Mouse (Mus musculus) hindbrain, embryonic 10.5 days (tissue): Measurements from ENCODE around the gene Gm10663. TPM values are rescaled to one million over a fixed set of nuclear protein-coding genes. Genes with fewer than 3 reads are reported as not detected.

Source experiments
- DNase-seq: peaks from one replicate; pipeline ENCODE4 v3.0.0-alpha.2; 2017; ENCODE audit warnings: low spot score
- H3K27ac ChIP-seq: fragments of 300-500 bp; sonication (generic); 2 replicates; pipeline ENCODE4 v1.5.1; 2016; ENCODE audit warnings: mild to moderate bottlenecking, moderate library complexity
- H3K27me3 ChIP-seq: fragments of 300-500 bp; sonication (generic); 2 replicates; pipeline ENCODE4 v1.6.1; 2016; ENCODE audit warnings: mild to moderate bottlenecking; ENCODE audit not compliant: poor library complexity, insufficient read depth, severe bottlenecking
- H3K36me3 ChIP-seq: fragments of 300-500 bp; sonication (generic); 2 replicates; pipeline ENCODE4 v1.6.1; 2016; ENCODE audit warnings: mild to moderate bottlenecking, moderate library complexity
- H3K4me1 ChIP-seq: fragments of 300-500 bp; sonication (generic); replicated peaks from 2 replicates; pipeline ENCODE4 v1.6.1; 2016; ENCODE audit warnings: mild to moderate bottlenecking
- H3K4me3 ChIP-seq: fragments of 300-500 bp; sonication (generic); 2 replicates; pipeline ENCODE4 v1.5.1; 2016; ENCODE audit warnings: mild to moderate bottlenecking, moderate library complexity
- H3K9me3 ChIP-seq: fragments of 300-500 bp; sonication (generic); 2 replicates; pipeline ENCODE4 v1.6.1; 2016; ENCODE audit warnings: mild to moderate bottlenecking, moderate library complexity
- WGBS: fragments of 180-500 bp; shearing (Covaris S2); methylation state at CpG from one replicate; pipeline ENCODE4 v1.1.7; 2016; 5-methylcytosine and 5-hydroxymethylcytosine counted together
- polyA plus RNA-seq: library from polyadenylated mRNA; unstranded; fragments of >200 nt; fragmentation: Nextera tagmentation; extraction: Ambion mirVana; gene quantifications from 2 replicates; pipeline ENCODE4 v1.2.1, GENCODE M21; 2016

The Gm10663 gene
- polyA plus RNA-seq, 1 experiment from 2014 or later, result not detected

DNA sequence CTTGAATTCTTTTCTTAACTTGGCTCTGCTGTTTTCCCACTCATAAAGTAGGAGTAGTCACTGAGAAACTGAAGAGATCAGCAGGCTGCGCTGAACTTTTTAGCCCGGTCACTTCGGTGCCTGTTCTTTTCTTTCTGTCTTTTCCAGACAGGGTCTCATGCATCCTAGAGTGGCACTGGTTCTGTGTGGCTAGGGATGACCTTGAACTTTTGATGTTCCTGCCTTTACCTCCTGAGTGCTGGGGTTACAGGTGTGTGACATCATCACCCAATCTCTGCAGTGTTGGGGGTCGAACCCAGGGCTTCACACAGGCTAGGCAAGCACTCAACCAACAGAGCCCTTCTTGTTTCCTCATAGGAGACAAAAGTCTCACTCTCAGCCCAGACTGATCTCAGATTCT lies 18.1 kb upstream of the Gm10663 start:
- no peaks in the 10 kb centered on the region for H3K27me3 ChIP-seq
- DNase-seq, result no peak
- 93% methylated on average over 4 of the region's 4 CpGs for whole genome bisulfite sequencing
- no peaks in the 10 kb centered on the region for H3K9me3 ChIP-seq
- no peaks in the 10 kb centered on the region for H3K4me1 ChIP-seq
- H3K4me3 ChIP-seq, result no peak overlapping the region
- H3K27ac ChIP-seq, result no peak overlapping the region
- no peaks in the 10 kb centered on the region for H3K36me3 ChIP-seq

GRCm38 (mm10) chr8:65062195-65062594 lies 12.6 kb upstream of the Gm10663 start:
- Histone ChIP-seq H3K27me3 (no peaks in the 10 kb centered on the region), H3K4me1 (no peaks in the 10 kb centered on the region), H3K4me3 (no peak overlapping the region), H3K36me3 (no peaks in the 10 kb centered on the region), H3K9me3 (no peaks in the 10 kb centered on the region), H3K27ac (no peak overlapping the region)
- DNase-seq, result no peak
- 73% methylated on average over 4 of the region's 4 CpGs for WGBS

- Histone ChIP-seq H3K27me3 (no peaks in the 10 kb centered on the region), H3K27ac (no peak overlapping the region), H3K4me1 (no peaks in the 10 kb centered on the region), H3K36me3 (no peaks in the 10 kb centered on the region), H3K9me3 (no peaks in the 10 kb centered on the region), H3K4me3 (no peak overlapping the region)
- no peak for DNase-seq
- WGBS, result 59% methylated on average over 2 of the region's 2 CpGs
Observed at GRCm38 (mm10) chr8:65064071-65064470, 10.8 kb upstream of the Gm10663 start.

GRCm38 (mm10) chr8:65065622-65066021 lies 9.2 kb upstream of the Gm10663 start:
- Histone ChIP-seq H3K27ac (no peak overlapping the region), H3K27me3 (no peaks in the 10 kb centered on the region), H3K4me1 (no peaks in the 10 kb centered on the region), H3K4me3 (no peak overlapping the region), H3K36me3 (no peaks in the 10 kb centered on the region), H3K9me3 (no peaks in the 10 kb centered on the region)
- DNase-seq, result no peak
- WGBS, result 90% methylated on average over 3 of the region's 3 CpGs

GRCm38 (mm10) chr8:65067031-65067430 lies 7.8 kb upstream of the Gm10663 start:
- Histone ChIP-seq H3K27me3 (no peaks in the 10 kb centered on the region), H3K9me3 (no peaks in the 10 kb centered on the region), H3K4me3 (no peak overlapping the region), H3K27ac (no peak overlapping the region), H3K36me3 (no peaks in the 10 kb centered on the region), H3K4me1 (no peaks in the 10 kb centered on the region)
- DNase-seq, result no peak
- 91% methylated on average over 4 of the region's 4 CpGs for WGBS

GRCm38 (mm10) chr8:65067694-65068472 lies 7.0 kb upstream of the Gm10663 start:
- H3K4me3 ChIP-seq, result no peak overlapping the region
- H3K36me3 ChIP-seq, result no peaks in the 10 kb centered on the region
- 46% methylated on average over 10 of the region's 10 CpGs for WGBS
- no peaks in the 10 kb centered on the region for H3K4me1 ChIP-seq
- no peak for DNase-seq
- no peak overlapping the region for H3K27ac ChIP-seq
- H3K9me3 ChIP-seq, result no peaks in the 10 kb centered on the region
- no peaks in the 10 kb centered on the region for H3K27me3 ChIP-seq

- 86% methylated on average over 4 of the region's 4 CpGs for WGBS
- H3K4me1 ChIP-seq, result no peaks in the 10 kb centered on the region
- H3K27ac ChIP-seq, result no peak overlapping the region
Observed at GRCm38 (mm10) chr8:65068473-65068819, 6.4 kb upstream of the Gm10663 start.

GRCm38 (mm10) chr8:65070996-65071395 lies 3.8 kb upstream of the Gm10663 start:
- H3K4me1 ChIP-seq, result no peaks in the 10 kb centered on the region
- no peaks in the 10 kb centered on the region for H3K9me3 ChIP-seq
- H3K4me3 ChIP-seq, result no peak overlapping the region
- H3K27me3 ChIP-seq, result no peaks in the 10 kb centered on the region
- WGBS, result 83% methylated on average over 4 of the region's 4 CpGs
- no peak for DNase-seq
- H3K36me3 ChIP-seq, result no peaks in the 10 kb centered on the region
- H3K27ac ChIP-seq, result no peak overlapping the region

More at GRCm38 (mm10) chr8:65068473-65068819, 6.4 kb upstream of the Gm10663 start:
- no peaks in the 10 kb centered on the region for H3K27me3 ChIP-seq
- H3K9me3 ChIP-seq, result no peaks in the 10 kb centered on the region
- H3K36me3 ChIP-seq, result no peaks in the 10 kb centered on the region
- no peak for DNase-seq
- H3K4me3 ChIP-seq, result no peak overlapping the region

DNA sequence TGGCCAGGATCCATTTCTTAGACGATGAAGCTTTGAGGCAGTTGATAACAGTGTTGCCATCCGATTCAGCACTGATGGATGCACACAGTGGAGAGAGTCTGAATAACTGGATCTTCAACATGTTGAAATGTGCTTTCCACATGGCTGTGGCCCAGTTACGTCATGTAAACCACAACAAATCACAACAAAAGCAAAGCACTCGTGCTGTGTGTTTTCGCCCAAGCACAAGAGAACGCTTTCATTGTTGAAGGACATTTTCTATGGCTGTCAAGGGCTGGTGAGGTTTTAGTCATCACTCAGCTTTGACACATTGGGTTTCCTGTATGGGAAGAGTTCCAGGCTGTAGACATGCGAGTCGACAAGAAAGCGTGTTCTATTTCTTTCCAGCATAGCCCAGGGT lies 5.9 kb downstream of the Gm10663 start:
- Histone ChIP-seq H3K27ac (no peak overlapping the region), H3K9me3 (no peaks in the 10 kb centered on the region), H3K4me3 (no peak overlapping the region), H3K4me1 (no peaks in the 10 kb centered on the region), H3K27me3 (no peaks in the 10 kb centered on the region), H3K36me3 (no peaks in the 10 kb centered on the region)
- DNase-seq, result no peak
- 84% methylated on average over 9 of the region's 9 CpGs for WGBS

DNA sequence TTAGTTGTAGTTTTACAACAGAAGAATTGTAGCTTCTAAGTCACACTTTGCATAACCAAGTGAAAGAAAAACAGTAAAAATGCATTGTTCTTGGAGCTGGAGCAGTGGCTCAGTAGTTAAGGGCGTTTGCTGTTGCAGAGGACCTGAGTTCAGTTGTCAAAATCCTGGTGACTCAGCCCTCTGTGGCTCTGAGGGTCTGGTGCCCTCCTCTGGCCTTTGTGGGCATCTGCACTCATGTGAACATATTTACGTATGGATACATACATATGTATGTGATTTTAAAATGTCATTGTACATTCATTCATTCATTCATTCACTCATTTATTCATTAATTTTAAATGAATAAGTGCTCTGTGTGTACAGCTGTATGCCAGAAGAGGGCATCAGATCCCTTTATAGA lies 10.8 kb downstream of the Gm10663 start:
- no peak overlapping the region for H3K27ac ChIP-seq
- no peak for DNase-seq
- H3K4me1 ChIP-seq, result no peaks in the 10 kb centered on the region
- H3K4me3 ChIP-seq, result no peak overlapping the region
- WGBS, result 77% methylated on average over 2 of the region's 2 CpGs
- H3K9me3 ChIP-seq, result no peaks in the 10 kb centered on the region
- no peaks in the 10 kb centered on the region for H3K36me3 ChIP-seq
- no peaks in the 10 kb centered on the region for H3K27me3 ChIP-seq

DNA sequence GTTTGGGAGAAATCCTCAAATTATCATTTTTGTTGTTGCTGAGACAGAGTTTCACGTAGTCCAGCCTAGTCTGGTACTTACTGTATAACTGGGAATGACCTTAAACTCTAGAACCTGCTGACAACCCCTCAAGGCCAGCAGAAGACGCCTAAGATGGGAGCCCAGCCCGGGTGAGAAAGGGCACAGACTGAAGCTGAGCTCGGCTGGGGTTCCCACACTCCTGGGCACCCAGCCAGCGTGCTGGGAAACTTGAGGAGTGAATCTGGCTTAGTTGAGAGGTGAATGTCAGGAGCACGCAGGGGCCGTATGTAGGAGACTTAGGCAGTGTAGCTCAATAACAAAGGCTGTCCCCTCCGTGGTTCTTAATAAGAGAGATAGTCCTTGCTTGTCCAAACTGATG lies 12.9 kb downstream of the Gm10663 start:
- no peaks in the 10 kb centered on the region for H3K9me3 ChIP-seq
- WGBS, result 89% methylated on average over 8 of the region's 8 CpGs
- H3K27ac ChIP-seq, result no peak overlapping the region
- no peaks in the 10 kb centered on the region for H3K27me3 ChIP-seq
- no peaks in the 10 kb centered on the region for H3K4me1 ChIP-seq
- H3K36me3 ChIP-seq, result no peaks in the 10 kb centered on the region
- no peak for DNase-seq
- no peak overlapping the region for H3K4me3 ChIP-seq

GRCm38 (mm10) chr8:65088120-65088519 lies 13.3 kb downstream of the Gm10663 start:
- Histone ChIP-seq H3K4me3 (no peak overlapping the region), H3K27ac (no peak overlapping the region), H3K4me1 (no peaks in the 10 kb centered on the region), H3K27me3 (no peaks in the 10 kb centered on the region), H3K9me3 (no peaks in the 10 kb centered on the region), H3K36me3 (no peaks in the 10 kb centered on the region)
- 90% methylated on average over 12 of the region's 12 CpGs for WGBS
- no peak for DNase-seq

DNA sequence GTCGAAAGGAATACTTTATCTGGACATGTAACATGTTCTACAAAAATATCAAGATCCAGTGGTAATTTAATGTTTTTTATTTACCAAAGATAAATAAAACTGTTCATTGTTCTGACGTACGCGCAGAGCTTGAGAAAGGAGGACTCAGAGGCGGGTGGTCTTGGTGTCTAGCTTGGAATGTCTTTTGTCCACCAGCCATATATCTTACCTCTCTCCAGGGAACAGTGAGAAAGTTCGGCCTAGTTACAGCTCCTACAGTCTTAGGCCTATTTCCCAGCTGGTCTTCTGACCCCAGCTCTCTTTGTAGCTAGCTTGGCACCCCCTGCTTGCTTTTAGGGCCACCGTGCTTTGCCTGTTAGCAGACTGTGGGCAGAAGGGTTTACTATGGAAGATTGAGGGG lies 14.9 kb downstream of the Gm10663 start:
- DNase-seq, result no peak
- Histone ChIP-seq H3K4me1 (no peaks in the 10 kb centered on the region), H3K27ac (no peak overlapping the region), H3K9me3 (no peaks in the 10 kb centered on the region), H3K36me3 (no peaks in the 10 kb centered on the region), H3K27me3 (no peaks in the 10 kb centered on the region), H3K4me3 (no peak overlapping the region)
- WGBS, result 75% methylated on average over 7 of the region's 7 CpGs
